Mouse (Mus musculus) lung, postnatal 10 days (tissue): ENCODE results near the gene Kcnn1.
"Not testable (repeated sequence)": the region's sequence is repeated elsewhere in the genome, so short reads cannot be mapped to it uniquely, and the experiment has no call there.

Source experiments
- DNase-seq: peaks from one replicate; pipeline ENCODE4 v3.0.0; 2021

Kcnn1 gene

GRCm38 (mm10) chr8:70839408-70840351 is 23.4 kb downstream of the Kcnn1 start, which contains the start of gene Arrdc2:
TSS of gene Arrdc2 (minus strand) at chr8:70839720.
- DNase-seq = peak; percentile 100

- DNase-seq = peak; percentile 30
Measured at GRCm38 (mm10) chr8:70838654-70839407, 24.2 kb downstream of the Kcnn1 start.

- DNase-seq = no peak
Measured at GRCm38 (mm10) chr8:70836666-70837065, 26.4 kb downstream of the Kcnn1 start.

GRCm38 (mm10) chr8:70834071-70834470 is 29.0 kb downstream of the Kcnn1 start:
- no peak for DNase-seq

- DNase-seq = peak; percentile 68
Measured at GRCm38 (mm10) chr8:70833520-70833919, 29.5 kb downstream of the Kcnn1 start.

- DNase-seq = peak; percentile 73
Measured at GRCm38 (mm10) chr8:70833018-70833482, 30.0 kb downstream of the Kcnn1 start.

- DNase-seq = no peak
Measured at GRCm38 (mm10) chr8:70832371-70832770, 30.7 kb downstream of the Kcnn1 start.

- no peak for DNase-seq
Measured at GRCm38 (mm10) chr8:70831517-70831916, 31.5 kb downstream of the Kcnn1 start.

- DNase-seq = no peak
Measured at GRCm38 (mm10) chr8:70827796-70828195, 35.3 kb downstream of the Kcnn1 start.

- DNase-seq = no peak
Measured at GRCm38 (mm10) chr8:70827010-70827409, 36.0 kb downstream of the Kcnn1 start.

- DNase-seq = no peak
Measured at GRCm38 (mm10) chr8:70825816-70826215, 37.2 kb downstream of the Kcnn1 start.

GRCm38 (mm10) chr8:70823802-70824201 is 39.3 kb downstream of the Kcnn1 start:
- DNase-seq = no peak

GRCm38 (mm10) chr8:70822594-70822993 is 40.5 kb downstream of the Kcnn1 start:
- not testable (repeated sequence) for DNase-seq

GRCm38 (mm10) chr8:70821992-70822391 is 41.1 kb downstream of the Kcnn1 start:
- DNase-seq = no peak

GRCm38 (mm10) chr8:70821399-70821962 is 41.6 kb downstream of the Kcnn1 start:
- peak; percentile 80 for DNase-seq

GRCm38 (mm10) chr8:70820101-70820935 is 42.7 kb downstream of the Kcnn1 start:
- peak; percentile 96 for DNase-seq

- DNase-seq = peak; percentile 81
Measured at GRCm38 (mm10) chr8:70816679-70817078, 46.4 kb downstream of the Kcnn1 start.

- DNase-seq = no peak
Measured at GRCm38 (mm10) chr8:70812885-70813284, 50.2 kb downstream of the Kcnn1 start.

GRCm38 (mm10) chr8:70812055-70812454 is 51.0 kb downstream of the Kcnn1 start:
- DNase-seq = no peak

- no peak for DNase-seq
Measured at GRCm38 (mm10) chr8:70810962-70811680, 51.9 kb downstream of the Kcnn1 start.

- no peak for DNase-seq
Measured at GRCm38 (mm10) chr8:70808955-70809701, 53.9 kb downstream of the Kcnn1 start.
